Mouse (Mus musculus): Measurements from ENCODE around the gene Gmppa. TPM values are rescaled to one million over a fixed set of nuclear protein-coding genes. Genes with fewer than 3 reads are reported as not detected.

Gene Gmppa
- polyA plus RNA-seq, 1 experiment = 98.2 TPM

DNA sequence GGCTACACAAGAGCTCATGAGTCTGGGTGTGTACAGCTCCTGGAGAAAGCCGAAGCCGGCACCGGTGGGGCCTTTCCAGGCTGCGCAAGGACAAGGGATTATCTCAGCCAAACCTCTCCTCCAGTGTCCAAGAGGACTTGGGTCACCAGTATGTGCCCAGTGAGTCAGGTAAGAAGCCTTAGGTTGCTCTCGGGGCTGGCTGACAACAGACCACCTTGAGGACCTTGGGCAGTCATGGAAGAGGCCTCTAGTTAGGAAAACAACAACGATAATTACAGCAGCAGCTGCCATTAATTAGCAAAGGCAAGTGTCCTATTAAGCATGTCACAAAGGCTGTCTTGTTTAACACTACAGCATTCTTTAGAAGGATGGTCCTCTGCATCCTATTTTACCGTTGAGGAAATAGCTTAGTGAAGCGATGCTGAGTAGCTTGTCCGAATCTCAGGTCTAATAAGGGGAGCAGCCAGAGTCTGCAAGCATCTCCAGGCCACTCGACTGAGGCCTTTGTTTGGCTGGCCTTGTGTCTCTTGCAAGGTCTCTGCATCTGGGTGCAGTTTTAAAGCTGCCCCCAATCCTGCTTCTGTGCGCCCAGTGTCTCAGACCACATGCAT lies 11.8 kb upstream of the Gmppa start:
- no peaks in the 10 kb centered on the region for H3K36me3 ChIP-seq (ENCODE audit: control insufficient read depth, insufficient read depth, low read length)
- TF ChIP-seq POLR2A (IDR thresholded peaks at IDR 0.05; ENCODE audit: control insufficient read depth, low read depth, low read length) = no peak
- TF ChIP-seq CTCF (IDR thresholded peaks at IDR 0.05; ENCODE audit: control insufficient read depth, insufficient read depth, insufficient replicate concordance, low read depth, low read length) = no peak
- peaks cover 12% of the 10 kb centered on the region for H3K4me1 ChIP-seq (ENCODE audit: control insufficient read depth, insufficient read depth, low read length)
- H3K4me3 ChIP-seq (ENCODE audit: control insufficient read depth, low read depth, low read length) = no peak overlapping the region
- no peak overlapping the region for H3K27ac ChIP-seq (ENCODE audit: control insufficient read depth, insufficient read depth, low read depth, low read length)
- H3K27me3 ChIP-seq (ENCODE audit: control insufficient read depth, insufficient read depth, low read length) = peaks cover 2% of the 10 kb centered on the region; the same call in 1 of the 2 replicates

- Histone ChIP-seq H3K4me3 (ENCODE audit: control insufficient read depth, low read depth, low read length) (no peak overlapping the region), H3K4me1 (ENCODE audit: control insufficient read depth, insufficient read depth, low read length) (peaks cover 12% of the 10 kb centered on the region), H3K27ac (ENCODE audit: control insufficient read depth, insufficient read depth, low read depth, low read length) (no peak overlapping the region), H3K27me3 (ENCODE audit: control insufficient read depth, insufficient read depth, low read length) (peaks cover 2% of the 10 kb centered on the region; the same call in 1 of the 2 replicates), H3K36me3 (ENCODE audit: control insufficient read depth, insufficient read depth, low read length) (no peaks in the 10 kb centered on the region)
- TF ChIP-seq POLR2A (IDR thresholded peaks at IDR 0.05; ENCODE audit: control insufficient read depth, low read depth, low read length) = no peak
- peak; percentile 60; the same call in 1 of the 2 replicates for TF ChIP-seq CTCF (IDR thresholded peaks at IDR 0.05; ENCODE audit: control insufficient read depth, insufficient read depth, insufficient replicate concordance, low read depth, low read length)
Measured at GRCm38 (mm10) chr1:75425796-75426471, 9.8 kb upstream of the Gmppa start.

DNA sequence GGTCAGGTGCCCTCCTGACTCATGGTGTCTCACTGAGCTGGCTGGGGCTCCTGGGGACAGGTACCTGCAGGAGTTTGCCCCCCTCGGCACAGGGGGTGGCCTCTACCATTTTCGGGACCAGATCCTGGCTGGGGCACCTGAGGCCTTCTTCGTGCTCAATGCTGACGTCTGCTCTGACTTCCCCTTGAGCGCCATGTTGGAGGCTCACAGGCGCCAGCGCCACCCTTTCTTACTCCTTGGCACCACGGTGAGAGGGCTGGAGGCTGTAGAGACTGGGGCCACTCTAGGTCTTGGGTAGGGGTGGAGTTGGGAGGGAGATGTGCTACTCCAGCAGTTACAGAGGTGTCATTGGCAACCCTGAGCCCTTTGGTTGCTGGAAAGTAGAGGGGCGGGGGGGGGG lies 3.1 kb downstream of the Gmppa start:
- Histone ChIP-seq H3K4me3 (ENCODE audit: control insufficient read depth, low read depth, low read length) (no peak overlapping the region), H3K27me3 (ENCODE audit: control insufficient read depth, insufficient read depth, low read length) (no peaks in the 10 kb centered on the region), H3K4me1 (ENCODE audit: control insufficient read depth, insufficient read depth, low read length) (peaks cover 10% of the 10 kb centered on the region), H3K36me3 (ENCODE audit: control insufficient read depth, insufficient read depth, low read length) (no peaks in the 10 kb centered on the region), H3K27ac (ENCODE audit: control insufficient read depth, insufficient read depth, low read depth, low read length) (no peak overlapping the region)
- TF ChIP-seq CTCF (IDR thresholded peaks at IDR 0.05; ENCODE audit: control insufficient read depth, insufficient read depth, insufficient replicate concordance, low read depth, low read length) (no peak), POLR2A (IDR thresholded peaks at IDR 0.05; ENCODE audit: control insufficient read depth, low read depth, low read length) (no peak)

- no peak for TF ChIP-seq CTCF (IDR thresholded peaks at IDR 0.05; ENCODE audit: control insufficient read depth, insufficient read depth, insufficient replicate concordance, low read depth, low read length)
- TF ChIP-seq POLR2A (IDR thresholded peaks at IDR 0.05; ENCODE audit: control insufficient read depth, low read depth, low read length) = no peak
- Histone ChIP-seq H3K27ac (ENCODE audit: control insufficient read depth, insufficient read depth, low read depth, low read length) (no peak overlapping the region), H3K4me1 (ENCODE audit: control insufficient read depth, insufficient read depth, low read length) (peaks cover 11% of the 10 kb centered on the region), H3K36me3 (ENCODE audit: control insufficient read depth, insufficient read depth, low read length) (no peaks in the 10 kb centered on the region), H3K4me3 (ENCODE audit: control insufficient read depth, low read depth, low read length) (no peak overlapping the region), H3K27me3 (ENCODE audit: control insufficient read depth, insufficient read depth, low read length) (no peaks in the 10 kb centered on the region)
Measured at GRCm38 (mm10) chr1:75440661-75441060, 4.9 kb downstream of the Gmppa start.

- Histone ChIP-seq H3K4me1 (ENCODE audit: control insufficient read depth, insufficient read depth, low read length) (peaks cover 14% of the 10 kb centered on the region), H3K4me3 (ENCODE audit: control insufficient read depth, low read depth, low read length) (no peak overlapping the region), H3K36me3 (ENCODE audit: control insufficient read depth, insufficient read depth, low read length) (no peaks in the 10 kb centered on the region), H3K27me3 (ENCODE audit: control insufficient read depth, insufficient read depth, low read length) (no peaks in the 10 kb centered on the region), H3K27ac (ENCODE audit: control insufficient read depth, insufficient read depth, low read depth, low read length) (no peak overlapping the region)
- no peak for TF ChIP-seq POLR2A (IDR thresholded peaks at IDR 0.05; ENCODE audit: control insufficient read depth, low read depth, low read length)
- no peak for TF ChIP-seq CTCF (IDR thresholded peaks at IDR 0.05; ENCODE audit: control insufficient read depth, insufficient read depth, insufficient replicate concordance, low read depth, low read length)
Measured at GRCm38 (mm10) chr1:75441471-75441996, 5.8 kb downstream of the Gmppa start.

DNA sequence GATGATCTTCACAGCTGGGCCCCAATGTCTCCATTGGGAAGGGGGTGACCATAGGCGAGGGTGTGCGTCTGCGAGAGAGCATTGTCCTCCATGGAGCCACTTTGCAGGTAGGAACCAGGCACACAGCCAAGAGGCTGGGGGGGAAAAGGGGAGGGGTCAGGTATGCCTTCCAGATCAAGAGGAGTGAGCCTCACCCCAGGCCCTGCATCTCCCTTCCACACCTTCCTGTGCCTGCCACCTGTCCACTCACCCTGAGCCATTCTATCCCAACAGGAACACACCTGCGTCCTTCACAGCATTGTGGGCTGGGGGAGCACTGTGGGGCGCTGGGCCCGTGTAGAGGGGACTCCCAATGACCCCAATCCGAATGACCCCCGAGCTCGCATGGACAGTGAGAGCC lies 6.4 kb downstream of the Gmppa start:
- Histone ChIP-seq H3K4me1 (ENCODE audit: control insufficient read depth, insufficient read depth, low read length) (peaks cover 14% of the 10 kb centered on the region), H3K4me3 (ENCODE audit: control insufficient read depth, low read depth, low read length) (no peak overlapping the region), H3K27me3 (ENCODE audit: control insufficient read depth, insufficient read depth, low read length) (no peaks in the 10 kb centered on the region), H3K27ac (ENCODE audit: control insufficient read depth, insufficient read depth, low read depth, low read length) (no peak overlapping the region), H3K36me3 (ENCODE audit: control insufficient read depth, insufficient read depth, low read length) (no peaks in the 10 kb centered on the region)
- TF ChIP-seq CTCF (IDR thresholded peaks at IDR 0.05; ENCODE audit: control insufficient read depth, insufficient read depth, insufficient replicate concordance, low read depth, low read length) (no peak), POLR2A (IDR thresholded peaks at IDR 0.05; ENCODE audit: control insufficient read depth, low read depth, low read length) (no peak)

GRCm38 (mm10) chr1:75442811-75443210 lies 7.1 kb downstream of the Gmppa start:
- H3K4me1 ChIP-seq (ENCODE audit: control insufficient read depth, insufficient read depth, low read length) = peaks cover 14% of the 10 kb centered on the region
- H3K36me3 ChIP-seq (ENCODE audit: control insufficient read depth, insufficient read depth, low read length) = no peaks in the 10 kb centered on the region
- no peak overlapping the region for H3K27ac ChIP-seq (ENCODE audit: control insufficient read depth, insufficient read depth, low read depth, low read length)
- H3K27me3 ChIP-seq (ENCODE audit: control insufficient read depth, insufficient read depth, low read length) = no peaks in the 10 kb centered on the region
- no peak overlapping the region for H3K4me3 ChIP-seq (ENCODE audit: control insufficient read depth, low read depth, low read length)
- TF ChIP-seq CTCF (IDR thresholded peaks at IDR 0.05; ENCODE audit: control insufficient read depth, insufficient read depth, insufficient replicate concordance, low read depth, low read length) (no peak), POLR2A (IDR thresholded peaks at IDR 0.05; ENCODE audit: control insufficient read depth, low read depth, low read length) (no peak)
